Comparison of ENCODE assay signal across 7 mouse cellular contexts in genomic region chr6:48772030-48772429, GRCm38 (mm10). TPM values are rescaled to one million over a fixed set of nuclear protein-coding genes. Genes with fewer than 3 reads are reported as not detected.
DNase-seq lines count a peak whose midpoint lies in the region; ATAC-seq lines count a peak whose summit lies in the region.

No protein-coding gene starts in this region.

- no peaks in the 10 kb centered on the region for H3K4me1 ChIP-seq in limb, embryonic 13.5 days

- WGBS in limb, embryonic 13.5 days, result 10% methylated on average over 8 of the region's 8 CpGs

- ATAC-seq in limb, embryonic 13.5 days (ENCODE audit: low FRiP score, low read depth), result peak; percentile 59; the same call in 1 of the 2 replicates

- no peaks in the 10 kb centered on the region for H3K36me3 ChIP-seq in limb, embryonic 13.5 days

- no peak overlapping the region for H3K27ac ChIP-seq in limb, embryonic 13.5 days

- no peak overlapping the region for H3K4me3 ChIP-seq in limb, embryonic 13.5 days

- H3K27me3 ChIP-seq in limb, embryonic 13.5 days, result no peaks in the 10 kb centered on the region

- intact Hi-C loops in gastrocnemius, postnatal 14 days (cut with DNase I; ENCODE audit: low total_unique reads), result loop anchor here (5.0 kb wide), 1 partner anchor 125 kb away; the partner anchor contains the start of gene Gimap8

- DNase-seq in adrenal gland, adult (ENCODE audit: inconsistent age in 2 of 2, low spot score in 1 of 2), result peak; percentile 79 to 93
- DNase-seq in cerebellum, postnatal 4 days (ENCODE audit: low spot score in 2 of 2), result peak; percentile 49 to 78
- peak; percentile 77 for DNase-seq in gastrocnemius, postnatal 14 days
- peak; percentile 86 to 87 for DNase-seq in kidney, adult 8-10 months
- peak; percentile 91 for DNase-seq in naive thymus-derived CD4-positive, alpha-beta T cell, adult 2 months (ENCODE audit: low read depth)
- peak; percentile 68 to 91 for DNase-seq in spleen, postnatal 4 days (ENCODE audit: low spot score in 2 of 2)

- no peaks in the 10 kb centered on the region for H3K9me3 ChIP-seq in limb, embryonic 13.5 days

- H3K4me2 ChIP-seq in limb, embryonic 13.5 days (replicated peaks), result no peak overlapping the region

- H3K9ac ChIP-seq in limb, embryonic 13.5 days, result no peak overlapping the region

RNA-seq across cellular contexts. Expression of gene Gimap3, which starts 1.4 kb away (rescaled TPM):
- total RNA-seq in gastrocnemius, postnatal 14 days (2021), result under 1 TPM in 1 of 2 experiments, not detected in 1; 0.22 TPM
- not detected in 2 replicates for polyA plus RNA-seq in limb, embryonic 13.5 days (2015; fragmentation: Nextera tagmentation; extraction: Ambion mirVana)

RNA-seq across cellular contexts. Expression of gene Gimap5, which starts 26.0 kb away (rescaled TPM):
- 1 to 10 TPM; 3.6 to 4.5 TPM for total RNA-seq in gastrocnemius, postnatal 14 days (2021)
- 3.0 and 3.4 TPM in 2 replicates for polyA plus RNA-seq in limb, embryonic 13.5 days (2015; fragmentation: Nextera tagmentation; extraction: Ambion mirVana)

RNA-seq across cellular contexts. Expression of gene Gimap1, which starts 33.2 kb away (rescaled TPM):
- total RNA-seq in gastrocnemius, postnatal 14 days (2021), result 1 to 10 TPM; 5.7 to 6.4 TPM
- polyA plus RNA-seq in limb, embryonic 13.5 days (2015; fragmentation: Nextera tagmentation; extraction: Ambion mirVana), result 9.8 and 10.4 TPM in 2 replicates

RNA-seq across cellular contexts. Expression of gene Gimap7, which starts 53.6 kb away (rescaled TPM):
- not detected for total RNA-seq in gastrocnemius, postnatal 14 days (2021)
- polyA plus RNA-seq in limb, embryonic 13.5 days (2015; fragmentation: Nextera tagmentation; extraction: Ambion mirVana), result not detected in 2 replicates

RNA-seq across cellular contexts. Expression of gene Gm28053, which starts 53.6 kb away (rescaled TPM):
- total RNA-seq in gastrocnemius, postnatal 14 days (2021), result 1 to 10 TPM; 1.8 to 4.3 TPM
- polyA plus RNA-seq in limb, embryonic 13.5 days (2015; fragmentation: Nextera tagmentation; extraction: Ambion mirVana), result 0.94 and 2.3 TPM in 2 replicates
